Mouse (Mus musculus) forebrain, embryonic 15.5 days (tissue): ENCODE results near the gene Syvn1. TPM values are rescaled to one million over a fixed set of nuclear protein-coding genes. Genes with fewer than 3 reads are reported as not detected.
A peak's percentile ranks its signal among the peaks of the same experiment; 100 is the strongest.

Experiments used
- ATAC-seq: fragments of 200-750 bp; cut with Nextera tagmentation; replicated peaks from 2 replicates; pipeline ENCODE4 v1.8.0; 2017; ENCODE audit warnings: mild to moderate bottlenecking, moderate TSS enrichment, moderate library complexity
- H3K27ac ChIP-seq: fragments of 300-500 bp; sonication (generic); replicated peaks from 2 replicates; pipeline ENCODE4 v1.5.1; 2015; ENCODE audit warnings: mild to moderate bottlenecking, inconsistent platforms
- H3K27me3 ChIP-seq: fragments of 300-500 bp; sonication (generic); 2 replicates; pipeline ENCODE4 v1.6.1; 2015; ENCODE audit warnings: inconsistent platforms
- H3K36me3 ChIP-seq: fragments of 300-500 bp; sonication (generic); 2 replicates; pipeline ENCODE4 v1.6.1; 2015; ENCODE audit warnings: mild to moderate bottlenecking, inconsistent platforms
- H3K4me1 ChIP-seq: fragments of 300-500 bp; sonication (generic); 2 replicates; pipeline ENCODE4 v1.6.1; 2015; ENCODE audit warnings: inconsistent platforms
- H3K4me2 ChIP-seq: fragments of 300-500 bp; sonication (generic); replicated peaks from 2 replicates; pipeline ENCODE4 v1.6.1; 2015; ENCODE audit warnings: mild to moderate bottlenecking, inconsistent platforms
- H3K4me3 ChIP-seq: fragments of 300-500 bp; sonication (generic); 2 replicates; pipeline ENCODE4 v1.5.1; 2015; ENCODE audit warnings: mild to moderate bottlenecking, inconsistent platforms
- H3K9ac ChIP-seq: fragments of 300-500 bp; sonication (generic); replicated peaks from 2 replicates; pipeline ENCODE4 v1.6.1; 2015; ENCODE audit warnings: mild to moderate bottlenecking, inconsistent platforms
- H3K9me3 ChIP-seq: fragments of 300-500 bp; sonication (generic); 2 replicates; pipeline ENCODE4 v1.6.1; 2016; ENCODE audit warnings: inconsistent platforms
- WGBS: fragments of 180-500 bp; shearing (Covaris S2); methylation state at CpG from one replicate; pipeline ENCODE4 v1.1.7; 2015; ENCODE audit warnings: mixed read lengths; 5-methylcytosine and 5-hydroxymethylcytosine counted together
- polyA plus RNA-seq: library from polyadenylated mRNA; unstranded; fragments of >200 nt; fragmentation: Nextera tagmentation; extraction: Ambion mirVana; gene quantifications from 2 replicates; pipeline ENCODE4 v1.2.1, GENCODE M21; 2015

Gene Syvn1
- polyA plus RNA-seq, 1 experiment from 2014 or later: 26.5 TPM

- Histone ChIP-seq H3K4me1 (peaks cover 22% of the 10 kb centered on the region), H3K4me3 (peak overlapping the region; percentile 90), H3K36me3 (peaks cover 24% of the 10 kb centered on the region), H3K27me3 (no peaks in the 10 kb centered on the region), H3K9me3 (no peaks in the 10 kb centered on the region), H3K9ac (peak overlapping the region; percentile 86), H3K4me2 (peak overlapping the region; percentile 89), H3K27ac (peak overlapping the region; percentile 100)
- WGBS: 17% methylated on average over 20 of the region's 20 CpGs
- ATAC-seq: peak; percentile 34
Observed at GRCm38 (mm10) chr19:6045366-6046293, 746 bp upstream of the Syvn1 start.

DNA sequence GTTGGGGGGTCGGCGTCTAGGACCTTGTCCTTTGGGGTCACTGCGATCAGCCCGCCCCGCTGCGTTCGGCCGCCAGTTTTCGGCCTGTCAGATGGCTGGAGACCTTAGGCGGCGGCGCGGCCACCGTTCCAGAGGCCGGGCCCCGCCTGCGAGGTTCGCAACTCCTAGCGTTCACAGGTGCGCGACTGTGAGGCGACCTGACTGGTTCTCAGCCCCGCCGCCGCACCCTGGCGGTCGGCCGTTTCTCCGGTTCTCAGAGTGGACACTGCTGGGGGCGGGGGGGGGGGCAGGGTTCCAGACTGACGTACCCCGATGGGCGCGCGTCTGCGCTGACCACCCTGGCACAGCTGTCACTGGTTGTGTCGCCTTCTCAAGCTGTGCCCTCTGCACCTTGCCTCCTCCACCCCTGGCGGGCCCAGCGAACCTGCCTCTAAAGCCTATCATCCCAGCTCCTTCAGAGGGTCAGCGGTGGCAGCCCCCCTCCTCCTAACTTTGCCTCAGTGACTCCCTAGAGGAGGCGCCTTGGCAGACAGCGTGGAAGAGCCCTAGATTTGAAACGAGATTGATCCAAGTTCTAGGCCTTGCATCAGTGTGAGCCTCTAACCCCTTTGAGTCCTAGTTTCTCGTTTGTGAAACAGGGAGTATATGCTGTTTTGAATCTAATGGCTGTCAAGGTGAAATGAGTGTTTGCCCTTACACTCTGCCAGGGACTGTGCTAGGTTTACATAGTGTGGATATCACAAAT lies 950 bp downstream of the Syvn1 start:
- H3K4me1 ChIP-seq: peaks cover 20% of the 10 kb centered on the region
- 2% methylated on average over 42 of the region's 44 CpGs for WGBS
- H3K9me3 ChIP-seq: no peaks in the 10 kb centered on the region
- H3K27ac ChIP-seq: peak overlapping the region; percentile 100
- no peaks in the 10 kb centered on the region for H3K27me3 ChIP-seq
- H3K9ac ChIP-seq: peak overlapping the region; percentile 86
- H3K4me2 ChIP-seq: peak overlapping the region; percentile 89
- H3K36me3 ChIP-seq: peaks cover 41% of the 10 kb centered on the region
- H3K4me3 ChIP-seq: peak overlapping the region; percentile 90
- ATAC-seq: peak; percentile 6

- H3K27ac ChIP-seq: no peak overlapping the region
- H3K36me3 ChIP-seq: peaks cover 46% of the 10 kb centered on the region
- peak overlapping the region; percentile 90 for H3K4me3 ChIP-seq
- H3K4me1 ChIP-seq: peaks cover 20% of the 10 kb centered on the region
- H3K4me2 ChIP-seq: peak overlapping the region; percentile 89
- peak overlapping the region; percentile 86 for H3K9ac ChIP-seq
- no peaks in the 10 kb centered on the region for H3K9me3 ChIP-seq
- WGBS: 83% methylated on average over 8 of the region's 8 CpGs
- H3K27me3 ChIP-seq: no peaks in the 10 kb centered on the region
- no peak for ATAC-seq
Observed at GRCm38 (mm10) chr19:6047899-6048166, 1.5 kb downstream of the Syvn1 start.

DNA sequence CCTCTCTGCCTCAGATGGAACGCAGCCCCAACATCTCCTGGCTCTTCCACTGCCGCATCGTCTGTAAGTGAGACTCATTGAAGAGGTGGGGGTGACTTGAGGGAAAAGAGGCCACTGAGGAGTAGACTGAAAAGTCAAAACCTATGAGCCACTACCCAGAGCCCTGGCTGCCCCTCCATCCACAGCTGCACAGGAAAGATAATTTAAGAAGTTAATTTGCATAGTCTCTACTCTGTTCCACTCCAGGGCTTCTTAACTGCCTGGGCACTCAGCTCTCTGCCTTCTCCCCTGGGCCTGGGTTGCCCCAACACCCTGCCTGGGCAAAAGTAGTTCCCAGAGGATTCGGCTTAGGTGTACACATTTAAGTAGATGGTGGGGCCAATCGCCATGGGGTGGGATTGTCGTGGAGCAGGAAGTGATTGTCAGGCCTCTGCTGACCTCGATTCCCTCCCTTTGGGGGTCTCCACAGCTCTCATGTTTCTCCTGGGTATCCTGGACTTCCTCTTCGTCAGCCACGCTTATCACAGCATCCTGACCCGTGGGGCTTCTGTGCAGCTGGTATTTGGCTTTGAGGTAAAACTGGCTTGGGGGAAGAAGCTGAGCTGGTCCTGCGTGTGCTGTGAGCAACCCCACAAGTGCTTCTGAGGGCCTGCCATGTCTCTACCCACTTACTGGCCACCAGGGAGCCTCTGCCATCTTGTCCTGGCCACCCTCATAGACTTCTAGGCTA lies 2.5 kb downstream of the Syvn1 start:
- Histone ChIP-seq H3K9ac (no peak overlapping the region), H3K27me3 (no peaks in the 10 kb centered on the region), H3K4me1 (peaks cover 20% of the 10 kb centered on the region), H3K36me3 (peaks cover 56% of the 10 kb centered on the region), H3K27ac (no peak overlapping the region), H3K9me3 (no peaks in the 10 kb centered on the region), H3K4me3 (no peak overlapping the region), H3K4me2 (no peak overlapping the region)
- 89% methylated on average over 11 of the region's 11 CpGs for WGBS
- ATAC-seq: no peak

DNA sequence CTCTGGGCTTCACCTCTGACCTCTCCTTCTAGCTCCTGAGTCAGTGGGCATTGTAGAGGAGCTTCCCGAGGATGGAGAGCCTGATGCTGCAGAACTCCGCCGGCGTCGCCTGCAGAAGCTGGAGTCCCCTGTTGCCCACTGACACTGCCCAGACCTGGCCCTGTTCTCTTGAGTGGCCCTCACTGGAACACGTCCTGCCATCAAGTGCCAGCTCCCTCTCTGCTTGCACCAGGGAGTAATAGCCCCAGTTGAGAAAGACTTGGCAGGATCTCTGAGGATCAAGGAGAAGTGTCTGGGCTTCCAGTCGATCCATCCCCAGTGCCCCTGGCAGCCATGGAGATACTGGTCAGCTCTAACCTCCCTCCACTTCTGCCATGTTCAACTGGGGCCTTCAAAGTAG lies 6.1 kb downstream of the Syvn1 start:
- no peak for ATAC-seq
- peaks cover 22% of the 10 kb centered on the region for H3K4me1 ChIP-seq
- H3K4me3 ChIP-seq: no peak overlapping the region
- H3K4me2 ChIP-seq: no peak overlapping the region
- no peak overlapping the region for H3K27ac ChIP-seq
- WGBS: 91% methylated on average over 7 of the region's 7 CpGs
- no peaks in the 10 kb centered on the region for H3K9me3 ChIP-seq
- no peak overlapping the region for H3K9ac ChIP-seq
- H3K36me3 ChIP-seq: peaks cover 75% of the 10 kb centered on the region
- H3K27me3 ChIP-seq: no peaks in the 10 kb centered on the region

DNA sequence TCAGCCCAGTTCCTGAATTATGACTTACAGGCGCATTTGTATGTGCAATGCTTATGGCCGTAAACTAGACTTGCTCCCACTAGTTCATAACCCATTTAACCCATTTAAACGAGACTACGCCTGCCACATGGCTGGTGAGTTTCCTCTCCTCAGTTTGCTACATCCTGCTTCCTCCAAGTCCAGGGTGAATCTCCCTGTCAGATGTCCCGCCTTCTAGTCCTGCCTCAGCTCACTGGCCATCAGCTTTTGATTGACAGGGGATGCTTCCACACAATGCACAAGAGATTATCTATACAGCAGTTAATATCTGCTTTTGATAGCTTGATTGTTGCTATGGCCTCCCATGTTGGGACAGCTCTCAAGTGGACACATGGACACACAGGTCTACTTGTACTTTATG lies 7.9 kb downstream of the Syvn1 start:
- no peak for ATAC-seq
- Histone ChIP-seq H3K4me2 (no peak overlapping the region), H3K36me3 (peaks cover 69% of the 10 kb centered on the region), H3K4me3 (no peak overlapping the region), H3K27me3 (no peaks in the 10 kb centered on the region), H3K9me3 (no peaks in the 10 kb centered on the region), H3K9ac (no peak overlapping the region), H3K27ac (no peak overlapping the region), H3K4me1 (peaks cover 23% of the 10 kb centered on the region)
- 91% methylated on average over 5 of the region's 5 CpGs for WGBS

- Histone ChIP-seq H3K27me3 (no peaks in the 10 kb centered on the region), H3K27ac (no peak overlapping the region), H3K9me3 (no peaks in the 10 kb centered on the region), H3K4me3 (peak overlapping the region; percentile 87), H3K9ac (peak overlapping the region; percentile 84), H3K4me2 (peak overlapping the region; percentile 78), H3K36me3 (peaks cover 50% of the 10 kb centered on the region), H3K4me1 (peaks cover 30% of the 10 kb centered on the region)
- no peak for ATAC-seq
- WGBS: 43% methylated on average over 4 of the region's 4 CpGs
Observed at GRCm38 (mm10) chr19:6056696-6057095, 10.3 kb downstream of the Syvn1 start.

DNA sequence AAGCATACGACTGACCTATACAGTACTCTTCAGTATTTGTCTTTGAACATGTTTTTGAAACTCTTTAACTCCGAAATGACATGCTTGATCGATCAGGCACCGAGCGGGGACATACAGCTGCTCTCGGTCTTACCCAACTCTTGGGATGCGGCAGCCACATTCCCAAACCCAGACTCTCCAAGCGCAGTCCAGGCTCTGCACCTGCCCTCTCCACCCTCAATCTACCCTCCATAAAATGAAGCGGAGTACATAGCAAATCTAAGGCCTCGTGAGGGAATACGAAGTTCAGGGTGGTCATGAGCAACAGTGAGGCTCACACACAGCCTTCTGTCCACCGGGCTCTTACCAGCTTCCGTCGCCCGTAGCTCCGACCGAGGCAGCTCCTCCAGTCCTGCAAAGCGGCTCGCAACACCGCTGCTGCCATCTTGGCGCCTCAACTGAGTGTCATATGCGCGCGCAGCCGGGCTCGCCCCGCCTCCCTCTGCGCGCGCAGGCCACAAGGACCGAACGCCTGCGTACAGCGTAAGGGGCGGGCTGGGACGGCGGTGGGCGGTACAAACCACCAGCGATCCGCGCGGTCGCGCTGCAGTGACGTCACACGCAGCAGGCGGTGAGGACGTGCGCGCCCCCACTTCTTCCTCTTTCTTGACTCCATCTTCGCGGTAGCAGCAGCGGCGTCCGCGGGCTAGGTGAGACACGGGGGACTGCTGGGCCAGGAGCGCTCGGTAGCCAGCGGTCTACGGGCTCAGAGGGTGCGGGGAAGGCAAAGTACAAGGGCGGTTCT lies 11.1 kb downstream of the Syvn1 start, which contains the start of the genes Mrpl49 and Fau:
Mrpl49 (minus strand) TSS at position 473 of the 784 bp plus-strand sequence.
Fau (plus strand) TSS at position 532 of the 784 bp plus-strand sequence.
- H3K9me3 ChIP-seq: no peaks in the 10 kb centered on the region
- H3K36me3 ChIP-seq: peaks cover 42% of the 10 kb centered on the region
- H3K9ac ChIP-seq: peak within 1 kb of the TSS; percentile 93
- ATAC-seq: peak; percentile 87
- WGBS: under 1% methylated on average over 63 of the region's 63 CpGs
- H3K4me1 ChIP-seq: peaks cover 38% of the 10 kb centered on the region
- no peaks in the 10 kb centered on the region for H3K27me3 ChIP-seq
- H3K27ac ChIP-seq: peak within 1 kb of the TSS; percentile 86
- peak within 1 kb of the TSS; percentile 78 for H3K4me2 ChIP-seq
- peak within 1 kb of the TSS; percentile 87 for H3K4me3 ChIP-seq

GRCm38 (mm10) chr19:6058513-6058912 lies 12.1 kb downstream of the Syvn1 start:
- H3K4me2 ChIP-seq: peak overlapping the region; percentile 78
- H3K9ac ChIP-seq: peak overlapping the region; percentile 93
- H3K4me1 ChIP-seq: peaks cover 48% of the 10 kb centered on the region
- 42% methylated on average over 5 of the region's 5 CpGs for WGBS
- peak overlapping the region; percentile 87 for H3K4me3 ChIP-seq
- 0 out of 2 replicates have a peak overlapping the region, but pooled peaks have one; percentile 86 for H3K27ac ChIP-seq
- peaks cover 32% of the 10 kb centered on the region for H3K36me3 ChIP-seq
- H3K27me3 ChIP-seq: no peaks in the 10 kb centered on the region
- H3K9me3 ChIP-seq: no peaks in the 10 kb centered on the region
- ATAC-seq: no peak

DNA sequence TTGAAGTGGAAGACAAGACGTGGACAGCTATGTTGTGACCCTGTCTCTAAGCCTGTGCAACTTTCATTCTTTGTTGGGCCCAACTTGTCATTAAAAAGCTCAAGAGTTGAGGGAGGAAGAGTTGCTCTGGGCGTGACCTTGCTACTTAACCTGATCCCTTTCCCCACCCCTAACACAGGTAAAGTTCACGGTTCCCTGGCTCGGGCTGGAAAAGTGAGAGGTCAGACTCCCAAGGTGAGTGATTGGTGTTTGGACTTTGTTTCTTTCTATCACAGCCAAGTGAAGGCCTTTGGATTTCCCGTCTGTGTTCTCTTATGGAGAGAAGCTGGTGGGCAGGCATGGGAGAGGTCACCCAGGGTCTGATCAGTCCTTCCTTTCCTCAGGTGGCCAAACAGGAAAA lies 12.6 kb downstream of the Syvn1 start:
- H3K4me3 ChIP-seq: peak overlapping the region; percentile 87
- peaks cover 49% of the 10 kb centered on the region for H3K4me1 ChIP-seq

GRCm38 (mm10) chr19:6061021-6061533 lies 14.7 kb downstream of the Syvn1 start, which contains the start of gene Znhit2:
TSS of gene Znhit2 (plus strand) at chr19:6061192.
- no peaks in the 10 kb centered on the region for H3K27me3 ChIP-seq
- no peaks in the 10 kb centered on the region for H3K9me3 ChIP-seq
- H3K27ac ChIP-seq: peak within 1 kb of the TSS; percentile 94
- peak; percentile 74 for ATAC-seq
- 0% methylated on average over 57 of the region's 58 CpGs for WGBS
- peak within 1 kb of the TSS; percentile 88 for H3K4me3 ChIP-seq
- peaks cover 52% of the 10 kb centered on the region for H3K4me1 ChIP-seq
- peak within 1 kb of the TSS; percentile 94 for H3K9ac ChIP-seq
- peaks cover 10% of the 10 kb centered on the region for H3K36me3 ChIP-seq
- peak within 1 kb of the TSS; percentile 99 for H3K4me2 ChIP-seq

More for the DNA sequence above, 12.6 kb downstream of the Syvn1 start:
- peaks cover 28% of the 10 kb centered on the region for H3K36me3 ChIP-seq
- no peak for ATAC-seq
- no peak overlapping the region; the same call in 1 of the 2 replicates for H3K9ac ChIP-seq
- no peaks in the 10 kb centered on the region for H3K27me3 ChIP-seq
- WGBS: 87% methylated on average over 5 of the region's 5 CpGs
- peak overlapping the region; percentile 78 for H3K4me2 ChIP-seq
- H3K27ac ChIP-seq: no peak overlapping the region
- H3K9me3 ChIP-seq: no peaks in the 10 kb centered on the region
